Mouse (Mus musculus) testis, adult 10 weeks (tissue): ENCODE data around the gene Syt15. TPM values are rescaled to one million over a fixed set of nuclear protein-coding genes. Genes with fewer than 3 reads are reported as not detected.

Experiments
- polyA plus RNA-seq: library from polyadenylated mRNA; stranded (reverse); fragments of 350-450 nt; fragmentation: Illumina TruSeq; extraction: RNeasy Lipid Tissue Mini Kit (QIAGEN cat#74804); gene quantifications from one replicate; pipeline ENCODE4 v1.2.3, GENCODE M21; 2014; ENCODE audit warnings: low read depth, low replicate concordance

Gene Syt15
- polyA plus RNA-seq: 0.24 TPM

GRCm38 (mm10) chr14:34219295-34219694, at the start of gene Syt15:
Gene Syt15, plus strand, starts transcription at chr14:34219595.

GRCm38 (mm10) chr14:34201231-34202035, 18.0 kb upstream of the Syt15 start, which contains the start of gene Gprin2:
Gene Gprin2, minus strand, starts transcription at chr14:34201653.

Other genes starting within 250 kb of the Syt15 start
- gene Zfp488, start 240.8 kb upstream of the Syt15 start, polyA plus RNA-seq: 0.24 TPM
- gene Gm30083, start 204.4 kb upstream of the Syt15 start, polyA plus RNA-seq: 37.4 TPM
- 34.0 TPM for gene Gm5460, start 202.8 kb upstream of the Syt15 start, polyA plus RNA-seq
- gene Antxrl, start 166.9 kb upstream of the Syt15 start, polyA plus RNA-seq: 118 TPM
- 0.14 TPM for gene Anxa8, start 133.6 kb upstream of the Syt15 start, polyA plus RNA-seq
- 4.1 TPM for gene A630023A22Rik, start 116.8 kb upstream of the Syt15 start, polyA plus RNA-seq
- 0.06 TPM for gene Npy4r, start 67.1 kb upstream of the Syt15 start, polyA plus RNA-seq
- 0.06 TPM for gene Gprin2, start 17.9 kb upstream of the Syt15 start, polyA plus RNA-seq
- 9.5 TPM for gene Shld2, start 90.9 kb downstream of the Syt15 start, polyA plus RNA-seq
- gene Glud1, start 91.1 kb downstream of the Syt15 start, polyA plus RNA-seq: 21.9 TPM
- gene Fam25c, start 135.8 kb downstream of the Syt15 start, polyA plus RNA-seq: not detected
- not detected for gene Sncg, start 155.2 kb downstream of the Syt15 start, polyA plus RNA-seq
- gene Mmrn2, start 155.9 kb downstream of the Syt15 start, polyA plus RNA-seq: 0.41 TPM